Mouse (Mus musculus) hindbrain, embryonic 12.5 days (tissue): ENCODE data around the gene Washc2. TPM values are rescaled to one million over a fixed set of nuclear protein-coding genes. Genes with fewer than 3 reads are reported as not detected.
"Not testable (repeated sequence)": the region's sequence is repeated elsewhere in the genome, so short reads cannot be mapped to it uniquely, and the experiment has no call there.

Source experiments
- ATAC-seq: fragments of 200-750 bp; cut with Nextera tagmentation; 2 replicates; pipeline ENCODE4 v1.8.0; 2017; ENCODE audit warnings: moderate TSS enrichment; ENCODE audit not compliant: low FRiP score
- H3K27ac ChIP-seq: fragments of 300-500 bp; sonication (generic); 2 replicates; pipeline ENCODE4 v1.5.1; 2016; ENCODE audit warnings: mild to moderate bottlenecking
- H3K27me3 ChIP-seq: fragments of 300-500 bp; sonication (generic); 2 replicates; pipeline ENCODE4 v1.6.1; 2016; ENCODE audit warnings: mild to moderate bottlenecking
- H3K36me3 ChIP-seq: fragments of 300-500 bp; sonication (generic); 2 replicates; pipeline ENCODE4 v1.6.1; 2016; ENCODE audit warnings: mild to moderate bottlenecking
- H3K4me1 ChIP-seq: fragments of 300-500 bp; sonication (generic); 2 replicates; pipeline ENCODE4 v1.6.1; 2016
- H3K4me2 ChIP-seq: fragments of 300-500 bp; sonication (generic); replicated peaks from 2 replicates; pipeline ENCODE4 v1.6.1; 2016; ENCODE audit warnings: mild to moderate bottlenecking
- H3K4me3 ChIP-seq: fragments of 300-500 bp; sonication (generic); 2 replicates; pipeline ENCODE4 v1.5.1; 2016; ENCODE audit warnings: mild to moderate bottlenecking
- H3K9ac ChIP-seq: fragments of 300-500 bp; sonication (generic); 2 replicates; pipeline ENCODE4 v1.6.1; 2016; ENCODE audit warnings: mild to moderate bottlenecking, moderate library complexity
- H3K9me3 ChIP-seq: fragments of 300-500 bp; sonication (generic); replicated peaks from 2 replicates; pipeline ENCODE4 v1.6.1; 2016; ENCODE audit warnings: mild to moderate bottlenecking
- WGBS: fragments of 180-500 bp; shearing (Covaris S2); methylation state at CpG from one replicate; pipeline ENCODE4 v1.1.7; 2016; 5-methylcytosine and 5-hydroxymethylcytosine counted together
- polyA plus RNA-seq: library from polyadenylated mRNA; unstranded; fragments of >200 nt; fragmentation: Nextera tagmentation; extraction: Ambion mirVana; gene quantifications from 2 replicates; pipeline ENCODE4 v1.2.1, GENCODE M21; 2016

Gene Washc2
- polyA plus RNA-seq: 71.7 and 72.2 TPM in 2 replicates

DNA sequence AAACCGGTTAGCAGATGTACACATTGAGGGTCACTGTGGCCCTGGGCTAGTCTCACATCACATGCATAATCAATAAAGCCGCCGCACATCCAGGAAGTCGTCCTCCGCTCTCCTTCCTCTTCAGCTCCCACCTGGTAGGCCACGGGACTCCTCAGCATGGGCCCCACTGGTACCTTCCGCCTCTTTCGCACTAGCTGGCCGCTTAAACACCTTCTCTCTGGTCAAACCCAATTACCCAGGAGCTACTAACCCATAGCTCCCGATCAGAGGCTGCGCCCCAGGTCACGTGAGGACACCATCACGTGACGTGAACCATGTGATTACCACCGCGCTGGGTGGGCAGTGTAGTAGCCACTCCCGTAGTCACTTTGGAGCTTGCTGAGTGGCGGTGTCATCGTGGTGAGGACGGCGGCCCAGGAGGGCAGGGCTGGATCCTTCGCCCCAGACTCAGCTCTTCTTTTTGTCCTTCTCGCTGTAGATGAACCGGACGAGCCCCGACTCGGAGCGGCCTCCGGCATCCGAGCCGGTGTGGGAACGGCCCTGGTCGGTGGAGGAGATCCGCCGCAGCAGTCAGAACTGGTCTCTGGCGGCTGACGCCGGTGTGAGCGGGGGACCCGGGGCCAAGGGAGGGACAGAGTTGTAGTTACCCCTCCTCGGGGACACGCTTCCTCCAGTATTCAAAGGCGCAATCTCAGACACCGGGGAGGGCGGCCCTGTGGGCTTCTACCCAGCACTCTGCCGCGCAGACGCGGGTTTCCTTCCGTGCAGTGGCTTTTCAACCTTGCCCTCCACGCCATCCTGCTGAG lies at the start of gene Washc2:
TSS of gene Washc2 (plus strand) at position 310 of the 806 bp plus-strand sequence.
- Histone ChIP-seq H3K4me3 (peak within 1 kb of the TSS; percentile 84), H3K27ac (peak within 1 kb of the TSS; percentile 85), H3K9ac (peak within 1 kb of the TSS; percentile 84), H3K36me3 (peaks cover 23% of the 10 kb centered on the region), H3K4me2 (peak within 1 kb of the TSS; percentile 89), H3K27me3 (no peaks in the 10 kb centered on the region), H3K4me1 (peaks cover 14% of the 10 kb centered on the region), H3K9me3 (no peaks in the 10 kb centered on the region)
- under 1% methylated on average over 51 of the region's 51 CpGs for WGBS
- ATAC-seq: peak; percentile 99

DNA sequence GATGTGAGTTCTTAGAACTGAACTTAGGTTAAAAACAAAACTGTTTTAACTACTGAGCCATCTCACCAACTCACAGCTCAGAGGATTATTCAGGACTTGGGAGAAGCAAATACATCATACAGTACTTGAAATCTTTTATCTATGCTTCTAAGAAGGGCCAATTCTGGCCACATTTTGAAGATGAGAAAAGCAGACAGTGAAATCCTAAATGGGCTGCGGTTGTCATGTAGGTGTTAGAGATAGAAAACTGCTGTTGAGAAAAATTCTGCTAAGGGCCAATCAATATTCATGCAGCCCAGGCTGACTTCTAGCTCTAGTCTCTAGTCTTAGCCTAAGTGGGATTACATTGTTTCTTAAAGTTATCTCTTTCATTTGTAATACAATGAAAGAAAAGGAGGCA lies 41.5 kb upstream of the Washc2 start:
- ATAC-seq: no peak
- H3K9ac ChIP-seq: no peak overlapping the region
- WGBS: 91% methylated on average over 1 of the region's 1 CpGs
- no peaks in the 10 kb centered on the region for H3K4me1 ChIP-seq
- no peak overlapping the region for H3K4me2 ChIP-seq
- H3K36me3 ChIP-seq: peaks cover 8% of the 10 kb centered on the region
- H3K4me3 ChIP-seq: no peak overlapping the region
- H3K9me3 ChIP-seq: no peaks in the 10 kb centered on the region
- H3K27me3 ChIP-seq: no peaks in the 10 kb centered on the region
- no peak overlapping the region for H3K27ac ChIP-seq

DNA sequence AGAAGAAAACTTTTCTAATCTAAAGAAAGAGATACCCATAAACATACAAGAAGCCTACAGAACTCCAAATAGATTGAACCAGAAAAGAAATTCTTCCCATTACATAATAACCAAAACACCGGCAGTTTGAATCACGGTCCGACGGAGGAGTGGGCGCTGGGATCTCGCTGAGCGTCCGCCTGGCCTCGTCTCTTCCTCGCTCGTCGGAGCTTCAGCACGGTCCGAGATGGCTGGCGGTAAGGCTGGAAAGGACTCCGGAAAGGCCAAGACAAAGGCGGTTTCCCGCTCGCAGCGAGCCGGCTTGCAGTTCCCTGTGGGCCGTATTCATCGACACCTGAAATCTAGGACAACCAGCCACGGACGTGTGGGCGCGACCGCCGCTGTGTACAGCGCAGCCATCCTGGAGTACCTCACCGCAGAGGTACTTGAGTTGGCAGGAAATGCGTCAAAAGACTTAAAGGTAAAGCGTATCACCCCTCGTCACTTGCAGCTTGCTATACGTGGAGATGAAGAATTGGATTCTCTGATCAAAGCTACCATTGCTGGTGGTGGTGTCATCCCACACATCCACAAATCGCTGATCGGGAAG lies 34.2 kb upstream of the Washc2 start:
- H3K4me3 ChIP-seq, ATAC-seq, H3K27me3 ChIP-seq, H3K36me3 ChIP-seq, H3K27ac ChIP-seq, H3K4me1 ChIP-seq, H3K9me3 ChIP-seq, H3K9ac ChIP-seq, H3K4me2 ChIP-seq: not testable (repeated sequence)
- WGBS: 72% methylated on average over 37 of the region's 37 CpGs

DNA sequence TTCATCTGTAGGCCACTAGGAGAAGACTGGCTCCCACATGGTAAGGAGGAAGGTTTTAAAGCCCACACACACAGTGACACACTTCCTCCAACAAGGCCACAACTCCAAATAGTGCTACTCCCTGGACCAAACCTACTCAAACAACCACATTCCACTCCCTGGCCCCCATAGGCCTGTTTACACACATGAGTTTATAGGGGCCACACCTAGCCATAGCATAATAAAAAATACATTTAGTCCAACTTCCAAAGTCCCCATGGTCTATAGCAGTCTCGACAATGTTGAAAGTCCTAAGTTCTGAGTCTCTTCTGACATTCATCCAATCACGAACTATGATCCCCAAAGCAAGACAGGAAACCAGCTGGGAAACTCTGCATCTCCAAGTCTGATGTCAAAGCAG lies 29.5 kb upstream of the Washc2 start:
- no peak for ATAC-seq
- H3K4me3 ChIP-seq: no peak overlapping the region
- H3K4me1 ChIP-seq: no peaks in the 10 kb centered on the region
- H3K4me2 ChIP-seq: no peak overlapping the region
- WGBS: 99% methylated on average over 2 of the region's 2 CpGs
- no peaks in the 10 kb centered on the region for H3K27me3 ChIP-seq
- H3K27ac ChIP-seq: no peak overlapping the region
- H3K36me3 ChIP-seq: peaks cover 14% of the 10 kb centered on the region; the same call in 1 of the 2 replicates
- no peaks in the 10 kb centered on the region for H3K9me3 ChIP-seq
- no peak overlapping the region for H3K9ac ChIP-seq

DNA sequence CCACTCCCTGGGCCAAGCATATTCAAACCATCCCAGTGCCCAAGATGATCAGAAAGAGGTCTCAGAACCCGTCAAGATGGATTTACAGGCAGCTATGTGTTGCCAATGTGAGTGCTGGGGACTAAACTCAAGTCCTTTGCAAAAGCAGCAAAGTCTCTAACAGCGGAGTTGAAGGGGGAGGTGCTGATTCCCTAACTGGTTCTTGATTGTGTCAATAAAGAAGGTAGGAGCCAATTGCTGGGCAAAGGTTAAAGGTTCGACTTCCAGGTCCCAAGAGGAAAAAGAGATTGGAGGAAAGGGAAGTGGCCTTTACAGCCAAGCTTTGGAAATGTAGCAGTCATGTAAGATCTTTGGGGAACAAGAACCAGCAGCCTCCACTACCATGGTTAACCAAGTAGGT lies 27.1 kb upstream of the Washc2 start:
- Histone ChIP-seq H3K4me1 (no peaks in the 10 kb centered on the region), H3K27ac (no peak overlapping the region), H3K4me3 (no peak overlapping the region), H3K4me2 (no peak overlapping the region), H3K27me3 (no peaks in the 10 kb centered on the region), H3K9ac (no peak overlapping the region), H3K36me3 (peaks cover 9% of the 10 kb centered on the region), H3K9me3 (no peaks in the 10 kb centered on the region)
- 74% methylated on average over 3 of the region's 3 CpGs for WGBS
- no peak for ATAC-seq

DNA sequence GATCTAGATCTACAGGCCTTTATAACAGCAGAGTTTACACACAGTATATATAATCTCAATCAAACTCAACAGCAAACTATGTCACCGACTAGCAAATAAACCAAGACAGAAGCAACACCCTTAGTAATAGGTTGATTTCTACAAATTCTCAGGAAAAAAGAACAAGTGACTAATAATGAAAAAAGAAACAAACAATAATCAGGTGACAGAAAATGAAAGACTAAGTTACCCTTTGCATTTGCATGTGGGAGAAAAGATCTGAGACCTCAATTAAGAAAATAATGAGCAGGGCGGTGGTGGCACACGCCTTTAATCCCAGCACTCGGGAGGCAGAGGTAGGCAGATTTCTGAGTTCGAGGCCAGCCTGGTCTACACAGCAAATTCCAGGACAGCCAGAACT lies 24.3 kb upstream of the Washc2 start:
- WGBS: 92% methylated on average over 5 of the region's 5 CpGs
- Histone ChIP-seq H3K9ac (no peak overlapping the region), H3K9me3 (no peaks in the 10 kb centered on the region), H3K27me3 (no peaks in the 10 kb centered on the region), H3K27ac (no peak overlapping the region), H3K36me3 (peaks cover 6% of the 10 kb centered on the region), H3K4me1 (no peaks in the 10 kb centered on the region), H3K4me3 (no peak overlapping the region), H3K4me2 (no peak overlapping the region)
- ATAC-seq: no peak

DNA sequence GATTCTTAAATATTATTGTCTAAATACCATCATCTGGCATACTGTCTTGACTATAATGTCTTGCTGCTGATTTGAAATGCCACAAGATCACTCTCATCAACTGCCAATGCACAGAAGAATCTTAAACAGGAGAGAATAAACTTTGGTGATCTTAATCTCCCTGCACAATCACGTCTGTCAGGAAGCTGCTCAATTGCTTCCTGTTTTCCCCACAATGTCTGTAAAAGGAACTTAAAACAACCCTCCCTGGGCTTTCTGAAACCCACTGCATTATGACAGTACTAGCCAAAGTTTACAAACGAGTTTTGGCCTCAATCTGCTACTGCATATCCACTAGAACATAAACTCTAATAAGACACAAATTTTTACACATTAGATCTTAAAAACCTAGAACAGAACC lies 21.4 kb upstream of the Washc2 start:
- 50% methylated on average over 2 of the region's 2 CpGs for WGBS
- no peak overlapping the region for H3K4me2 ChIP-seq
- ATAC-seq: no peak
- H3K36me3 ChIP-seq: no peaks in the 10 kb centered on the region; the same call in 1 of the 2 replicates
- H3K4me1 ChIP-seq: peaks cover 10% of the 10 kb centered on the region
- H3K4me3 ChIP-seq: no peak overlapping the region
- no peaks in the 10 kb centered on the region for H3K9me3 ChIP-seq
- H3K27me3 ChIP-seq: no peaks in the 10 kb centered on the region
- no peak overlapping the region for H3K9ac ChIP-seq
- H3K27ac ChIP-seq: no peak overlapping the region

DNA sequence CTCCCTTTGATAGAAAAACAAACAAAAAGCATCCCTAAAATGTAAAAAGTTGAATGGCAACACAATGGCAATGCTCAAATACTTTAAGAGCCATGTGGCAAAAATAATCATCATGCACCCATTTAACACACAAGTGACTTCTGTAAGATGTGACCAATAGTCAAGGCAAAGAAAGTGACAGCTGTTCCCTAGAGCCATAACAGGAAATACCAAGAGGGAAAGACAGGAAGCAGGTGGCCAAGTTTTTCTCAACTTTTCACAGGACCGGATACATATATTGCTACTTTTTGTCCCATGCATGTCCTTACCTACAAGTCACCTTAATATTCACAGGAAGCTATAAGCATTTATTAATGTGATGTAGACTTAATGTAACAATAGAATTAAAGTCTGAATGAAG lies 18.4 kb upstream of the Washc2 start:
- no peak for ATAC-seq
- H3K27me3 ChIP-seq: no peaks in the 10 kb centered on the region
- H3K4me2 ChIP-seq: no peak overlapping the region
- peaks cover 22% of the 10 kb centered on the region for H3K4me1 ChIP-seq
- H3K9me3 ChIP-seq: no peaks in the 10 kb centered on the region
- WGBS: 83% methylated on average over 1 of the region's 1 CpGs
- H3K9ac ChIP-seq: no peak overlapping the region
- H3K4me3 ChIP-seq: no peak overlapping the region
- H3K27ac ChIP-seq: no peak overlapping the region
- H3K36me3 ChIP-seq: no peaks in the 10 kb centered on the region; the same call in 1 of the 2 replicates

DNA sequence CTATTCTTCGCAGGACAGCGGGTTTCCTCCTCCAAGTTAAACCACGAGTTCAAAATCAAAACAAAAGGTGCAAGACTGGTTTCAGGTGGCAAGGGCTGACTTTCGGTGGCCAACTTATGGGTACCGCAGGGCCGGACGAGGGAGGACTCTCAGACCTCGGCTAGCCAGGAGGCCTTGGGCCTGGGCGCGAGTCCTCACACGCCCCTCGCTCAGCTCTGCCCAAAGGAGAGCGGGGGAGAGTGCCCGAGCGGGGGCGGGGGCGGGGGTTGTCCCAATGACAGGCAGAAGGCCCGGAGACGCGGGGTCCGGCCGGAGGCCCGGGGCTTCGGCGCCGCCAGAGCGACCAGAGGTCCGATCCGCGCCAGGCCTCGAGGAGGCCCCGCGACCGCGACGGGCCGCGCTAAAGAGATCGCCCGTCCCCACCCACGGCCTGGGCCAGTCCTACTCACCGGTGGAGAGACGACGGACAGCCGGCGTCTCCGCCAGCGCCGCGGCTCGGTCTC lies 15.0 kb upstream of the Washc2 start:
- Histone ChIP-seq H3K4me3 (peak overlapping the region; percentile 73), H3K4me1 (peaks cover 22% of the 10 kb centered on the region), H3K4me2 (peak overlapping the region; percentile 65), H3K27ac (peak overlapping the region; percentile 83), H3K27me3 (no peaks in the 10 kb centered on the region), H3K9ac (peak overlapping the region; percentile 90), H3K9me3 (no peaks in the 10 kb centered on the region), H3K36me3 (no peaks in the 10 kb centered on the region)
- WGBS: under 1% methylated on average over 28 of the region's 51 CpGs
- peak; percentile 91 for ATAC-seq

DNA sequence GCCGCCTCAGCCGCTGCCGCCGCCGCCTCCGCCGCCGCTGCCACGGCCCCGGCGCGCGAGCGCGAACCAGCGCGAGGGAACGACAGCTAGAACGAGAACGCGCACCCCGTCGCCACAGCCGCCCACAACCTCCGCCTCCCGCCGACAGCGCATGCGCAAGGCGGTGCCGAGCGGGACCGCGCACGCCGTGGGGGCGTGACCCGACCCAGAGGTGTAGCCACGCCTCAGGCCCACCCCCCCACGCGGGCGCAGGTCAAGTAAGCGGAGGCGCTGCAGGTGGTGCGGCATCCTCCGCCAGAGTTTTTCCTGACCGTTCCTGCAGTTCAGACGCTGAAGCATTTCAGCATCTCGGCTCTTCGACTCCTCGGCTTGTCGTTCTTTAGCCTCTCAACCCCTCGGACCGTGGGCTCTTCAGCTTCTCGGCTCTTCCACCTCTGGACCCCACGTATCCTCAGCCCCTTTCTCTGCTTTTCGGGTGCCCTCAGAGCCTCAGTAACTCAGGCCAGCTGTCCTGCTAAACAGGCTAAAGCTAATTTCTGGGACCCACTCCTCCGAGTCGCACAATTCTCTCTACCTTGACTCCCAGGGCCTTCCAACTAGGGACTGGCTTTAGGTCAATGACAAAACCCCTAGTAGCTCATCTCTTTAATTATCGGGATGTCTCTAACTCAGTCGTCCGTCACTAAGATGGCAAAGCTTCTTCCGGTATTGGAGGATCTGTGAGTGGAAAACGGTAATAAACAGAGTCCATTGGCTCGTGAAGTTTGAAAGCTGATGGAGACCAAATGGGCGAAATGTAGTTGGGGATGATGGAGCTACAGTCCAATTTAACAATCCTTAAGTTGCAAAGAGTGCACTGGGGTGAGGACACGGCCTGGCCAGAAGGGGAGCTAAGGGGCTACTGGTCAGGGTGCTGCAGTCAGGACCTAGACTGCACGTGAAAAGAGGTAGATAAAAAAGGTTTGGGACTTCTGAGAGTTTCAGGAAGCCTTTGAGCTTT lies 14.1 kb upstream of the Washc2 start, which contains the start of gene Tmcc1:
TSS of gene Tmcc1 (minus strand) at position 93 of the 1,000 bp plus-strand sequence.
- WGBS: under 1% methylated on average over 48 of the region's 68 CpGs
- Histone ChIP-seq H3K4me3 (peak within 1 kb of the TSS; percentile 73), H3K27me3 (no peaks in the 10 kb centered on the region), H3K4me2 (peak within 1 kb of the TSS; percentile 65), H3K9me3 (no peaks in the 10 kb centered on the region), H3K27ac (peak within 1 kb of the TSS; percentile 83), H3K9ac (peak within 1 kb of the TSS; percentile 90), H3K4me1 (peaks cover 22% of the 10 kb centered on the region), H3K36me3 (no peaks in the 10 kb centered on the region)
- peak; percentile 92 for ATAC-seq

DNA sequence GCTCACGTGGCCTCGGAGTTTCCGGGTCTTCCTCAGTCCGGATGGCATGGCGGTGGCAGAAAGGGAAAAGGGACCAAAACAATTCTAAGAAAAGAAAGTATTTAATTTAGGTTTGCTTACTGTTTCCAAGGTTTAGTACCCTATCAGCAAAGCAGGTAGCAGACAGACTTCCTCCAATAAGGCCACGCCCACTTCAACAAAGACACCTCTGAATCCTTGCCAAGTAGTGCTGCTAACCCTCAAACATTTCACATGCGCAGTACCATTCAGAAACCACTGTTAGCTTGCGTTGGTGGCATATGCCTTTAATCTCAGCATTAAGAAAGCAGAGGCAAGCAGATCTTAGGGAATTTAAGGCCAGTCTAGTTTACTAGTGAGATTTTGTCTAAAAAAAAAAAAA lies 12.0 kb upstream of the Washc2 start:
- 67% methylated on average over 8 of the region's 8 CpGs for WGBS
- Histone ChIP-seq H3K4me2 (no peak overlapping the region), H3K27ac (no peak overlapping the region), H3K36me3 (no peaks in the 10 kb centered on the region), H3K9ac (no peak overlapping the region), H3K4me3 (no peak overlapping the region), H3K27me3 (no peaks in the 10 kb centered on the region), H3K9me3 (no peaks in the 10 kb centered on the region), H3K4me1 (peaks cover 18% of the 10 kb centered on the region)
- no peak for ATAC-seq

DNA sequence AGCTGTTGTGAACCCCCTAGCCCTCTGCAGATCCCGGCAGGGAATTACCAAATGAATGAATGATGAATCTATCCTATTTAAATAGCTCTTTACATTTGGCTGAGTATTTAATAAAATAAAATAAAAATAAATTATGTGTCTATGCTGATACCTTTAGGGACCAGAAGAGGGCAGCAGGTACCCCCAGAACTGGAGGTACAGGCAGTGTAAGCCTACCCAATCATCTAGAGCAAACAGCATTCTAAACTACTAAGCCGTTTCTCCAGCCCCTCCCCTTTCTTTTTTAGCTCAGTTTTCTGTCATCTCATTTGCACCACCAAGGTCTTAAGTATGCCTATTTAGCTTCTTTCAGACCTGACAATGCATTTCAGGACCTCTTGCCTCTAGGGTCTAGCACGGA lies 9.7 kb upstream of the Washc2 start:
- no peak overlapping the region for H3K4me2 ChIP-seq
- H3K9ac ChIP-seq: no peak overlapping the region
- H3K4me1 ChIP-seq: peaks cover 3% of the 10 kb centered on the region; the same call in 1 of the 2 replicates
- H3K27ac ChIP-seq: no peak overlapping the region
- 37% methylated on average over 3 of the region's 3 CpGs for WGBS
- no peaks in the 10 kb centered on the region for H3K36me3 ChIP-seq
- H3K27me3 ChIP-seq: no peaks in the 10 kb centered on the region
- no peak overlapping the region for H3K4me3 ChIP-seq
- ATAC-seq: no peak
- no peaks in the 10 kb centered on the region for H3K9me3 ChIP-seq
